Mouse (Mus musculus) intestine, embryonic 14.5 days (tissue): ENCODE data around the gene Kazald1. TPM values are rescaled to one million over a fixed set of nuclear protein-coding genes. Genes with fewer than 3 reads are reported as not detected.
A peak's percentile ranks its signal among the peaks of the same experiment; 100 is the strongest.

Experiments used
- ATAC-seq: fragments of 200-750 bp; cut with Nextera tagmentation; replicated peaks from 2 replicates; pipeline ENCODE4 v1.8.0; 2017; ENCODE audit warnings: low read depth, moderate number of reproducible peaks, moderate TSS enrichment, moderate library complexity; ENCODE audit not compliant: low FRiP score, low TSS enrichment
- DNase-seq: peaks from one replicate; pipeline ENCODE4 v3.0.0-alpha.2; 2018; ENCODE audit warnings: low spot score
- H3K27ac ChIP-seq: fragments of 300-500 bp; sonication (generic); 2 replicates; pipeline ENCODE4 v1.5.1; 2014; ENCODE audit warnings: low read depth, mild to moderate bottlenecking, control low read depth
- H3K27me3 ChIP-seq: fragments of 300-500 bp; sonication (generic); replicated peaks from 2 replicates; pipeline ENCODE4 v1.6.1; 2014; ENCODE audit warnings: low read length, control low read depth; ENCODE audit not compliant: control insufficient read depth, insufficient read depth
- H3K36me3 ChIP-seq: fragments of 300-500 bp; sonication (generic); 2 replicates; pipeline ENCODE4 v1.6.1; 2014; ENCODE audit warnings: low read length, control low read depth; ENCODE audit not compliant: control insufficient read depth, insufficient read depth
- H3K4me1 ChIP-seq: fragments of 300-500 bp; sonication (generic); replicated peaks from 2 replicates; pipeline ENCODE4 v1.6.1; 2014; ENCODE audit warnings: low read length, control low read depth, mixed read lengths; ENCODE audit not compliant: control insufficient read depth, insufficient read depth
- H3K4me2 ChIP-seq: fragments of 300-500 bp; sonication (generic); 2 replicates; pipeline ENCODE4 v1.6.1; 2014; ENCODE audit warnings: low read length
- H3K4me3 ChIP-seq: fragments of 300-500 bp; sonication (generic); 2 replicates; pipeline ENCODE4 v1.5.1; 2014; ENCODE audit warnings: low read depth, low read length, control low read depth, mixed read lengths
- H3K9ac ChIP-seq: fragments of 300-500 bp; sonication (generic); 2 replicates; pipeline ENCODE4 v1.6.1; 2014; ENCODE audit warnings: mild to moderate bottlenecking, low read length
- H3K9me3 ChIP-seq: fragments of 300-500 bp; sonication (generic); 2 replicates; pipeline ENCODE4 v1.6.1; 2016; ENCODE audit warnings: low read length, control low read depth; ENCODE audit not compliant: control insufficient read depth
- WGBS: fragments of 180-500 bp; shearing (Covaris S2); extraction: QIAGEN DNeasy Blood & Tissue Kit; methylation state at CpG from one replicate; pipeline ENCODE4 v1.1.7; 2014; 5-methylcytosine and 5-hydroxymethylcytosine counted together
- polyA plus RNA-seq: library from polyadenylated mRNA; unstranded; fragments of >200 nt; fragmentation: Nextera tagmentation; extraction: Ambion mirVana; gene quantifications from 2 replicates; pipeline ENCODE4 v1.2.1, GENCODE M21; 2014

Gene Kazald1
- polyA plus RNA-seq, 1 experiment from 2014 or later = 1.8 TPM

DNA sequence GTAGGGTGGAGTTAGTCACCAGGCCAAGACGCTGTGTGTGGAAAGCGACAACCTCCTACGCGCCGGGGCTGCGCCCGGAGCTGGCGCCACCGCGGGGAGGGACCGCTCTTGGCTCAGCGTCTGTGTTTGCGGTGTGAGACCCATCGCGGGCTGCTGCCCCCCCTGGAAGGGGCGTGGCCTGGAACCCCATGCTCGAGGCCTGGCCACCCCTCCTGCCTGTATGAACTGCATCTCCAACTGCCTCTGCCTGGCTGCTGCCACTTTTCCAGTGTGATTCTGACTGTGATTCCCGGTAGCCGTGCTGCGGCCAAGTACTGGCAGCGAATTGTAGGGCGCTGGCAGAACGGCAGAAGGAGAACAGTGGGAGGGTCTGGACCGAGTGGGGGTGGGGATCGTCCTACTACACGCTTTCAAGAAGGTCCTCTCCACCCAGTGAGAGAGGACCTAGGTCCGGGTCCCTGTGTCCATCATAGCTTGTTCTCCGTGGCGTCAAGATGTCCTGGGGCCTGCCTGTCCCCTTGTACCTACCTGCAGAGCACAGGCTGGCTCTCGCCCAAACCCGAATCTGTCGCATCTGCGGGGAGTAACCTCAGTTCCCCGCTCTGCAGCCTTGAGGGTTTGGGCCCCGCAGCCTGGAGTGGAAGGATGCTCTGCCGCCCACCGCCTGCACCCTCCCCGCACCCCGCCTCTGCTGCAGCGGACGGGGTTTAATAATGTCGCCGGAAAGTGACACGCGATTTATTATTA lies 4.9 kb downstream of the Kazald1 start:
- Histone ChIP-seq H3K4me1 (peaks cover 42% of the 10 kb centered on the region), H3K9me3 (no peaks in the 10 kb centered on the region), H3K4me2 (peak overlapping the region; percentile 48), H3K36me3 (no peaks in the 10 kb centered on the region), H3K4me3 (peak overlapping the region; percentile 21), H3K27me3 (peaks cover 68% of the 10 kb centered on the region), H3K27ac (no peak overlapping the region), H3K9ac (no peak overlapping the region)
- ATAC-seq (no peak), DNase-seq (peak; percentile 72)
- WGBS = 1% methylated on average over 45 of the region's 45 CpGs

DNA sequence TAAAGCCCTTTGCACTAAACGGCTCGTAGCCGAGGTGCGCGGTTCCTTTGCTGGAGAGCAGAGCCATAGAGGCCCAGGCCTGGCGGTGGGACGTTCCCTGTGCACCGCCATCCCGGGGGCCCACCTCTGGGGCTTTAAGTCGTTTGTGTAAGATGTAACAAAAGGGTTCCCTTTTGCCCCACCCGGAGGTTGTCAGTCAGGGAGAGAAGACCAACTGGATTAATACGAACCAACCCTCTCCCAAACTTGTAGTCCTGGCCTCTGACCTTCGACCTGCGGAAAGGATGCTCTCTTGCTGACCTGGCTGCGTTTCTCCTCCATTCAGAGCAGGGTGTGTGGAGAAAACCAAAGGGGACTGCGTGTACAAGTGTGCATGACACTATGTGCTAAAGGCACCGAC lies 5.7 kb downstream of the Kazald1 start:
- no peak overlapping the region for H3K9ac ChIP-seq
- peaks cover 38% of the 10 kb centered on the region for H3K4me1 ChIP-seq
- WGBS = 2% methylated on average over 17 of the region's 17 CpGs

DNA sequence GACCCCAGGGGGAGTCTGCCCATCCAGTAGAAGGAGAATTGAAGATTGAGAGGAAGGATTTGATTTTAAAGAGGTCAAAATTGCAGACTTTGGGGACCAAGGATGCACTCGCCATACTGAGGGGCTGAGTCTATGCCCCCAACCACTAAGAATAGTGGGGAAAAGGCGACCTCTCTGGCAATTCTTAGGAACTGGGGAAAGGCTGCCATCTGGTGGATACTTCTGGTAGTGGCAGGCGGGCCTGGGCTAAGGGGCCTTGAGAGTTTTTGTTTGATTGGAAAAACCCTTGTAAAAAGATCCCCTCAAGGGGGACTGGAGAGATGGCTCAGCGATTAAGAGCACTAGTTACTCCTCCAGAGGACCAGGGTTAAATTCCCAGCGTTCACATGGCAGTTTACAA lies 6.2 kb downstream of the Kazald1 start:
- peaks cover 33% of the 10 kb centered on the region for H3K4me1 ChIP-seq
- H3K4me3 ChIP-seq = no peak overlapping the region
- H3K36me3 ChIP-seq = no peaks in the 10 kb centered on the region
- peak; percentile 94 for DNase-seq
- peaks cover 70% of the 10 kb centered on the region for H3K27me3 ChIP-seq
- H3K9ac ChIP-seq = no peak overlapping the region
- no peak overlapping the region for H3K27ac ChIP-seq
- no peaks in the 10 kb centered on the region for H3K9me3 ChIP-seq
- no peak for ATAC-seq
- peak overlapping the region; percentile 20; the same call in 1 of the 2 replicates for H3K4me2 ChIP-seq
- under 1% methylated on average over 5 of the region's 5 CpGs for WGBS

More for the DNA sequence above, 5.7 kb downstream of the Kazald1 start:
- Histone ChIP-seq H3K27me3 (peaks cover 70% of the 10 kb centered on the region), H3K4me2 (peak overlapping the region; percentile 48), H3K27ac (no peak overlapping the region), H3K9me3 (no peaks in the 10 kb centered on the region), H3K36me3 (no peaks in the 10 kb centered on the region), H3K4me3 (peak overlapping the region; percentile 21)
- no peak for ATAC-seq
- DNase-seq = no peak

DNA sequence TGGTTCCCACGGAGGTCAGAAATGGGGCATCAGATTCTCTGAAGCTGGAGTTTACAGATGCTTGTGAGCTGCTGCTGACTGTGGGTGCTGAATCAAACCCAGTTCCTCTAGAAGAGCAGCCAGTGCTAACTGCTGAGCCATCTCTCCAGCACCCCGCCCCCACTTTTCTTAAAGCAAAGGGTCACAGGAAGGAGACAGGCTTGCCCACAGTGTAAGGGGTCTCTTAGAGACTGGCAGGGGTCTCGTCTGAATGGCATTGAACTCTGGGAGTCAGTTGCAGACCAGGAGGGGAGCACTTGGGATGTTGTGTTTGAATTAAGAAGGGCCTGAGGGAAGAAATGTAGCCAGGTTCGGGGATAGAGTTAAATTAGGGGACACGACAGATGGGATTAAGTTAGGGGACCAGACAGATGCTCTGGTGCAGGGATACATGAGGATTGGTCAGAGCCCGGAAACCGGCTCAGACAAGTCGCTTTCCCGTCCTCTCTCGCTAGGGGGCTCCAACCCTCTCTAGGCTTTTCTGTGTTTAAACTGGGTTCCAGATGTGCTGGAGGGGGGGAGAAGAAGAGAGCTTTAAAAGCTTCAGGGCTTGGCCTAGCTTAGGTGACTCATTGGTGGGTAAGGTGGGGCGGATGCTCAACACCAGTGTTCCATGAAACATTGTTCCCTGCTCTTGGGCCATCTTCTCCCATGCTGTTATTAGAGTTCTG lies 7.0 kb downstream of the Kazald1 start:
- no peaks in the 10 kb centered on the region for H3K36me3 ChIP-seq
- H3K9ac ChIP-seq = no peak overlapping the region
- no peak for ATAC-seq
- peak; percentile 77 for DNase-seq
- WGBS = 24% methylated on average over 11 of the region's 11 CpGs
- no peak overlapping the region for H3K4me3 ChIP-seq
- no peaks in the 10 kb centered on the region for H3K9me3 ChIP-seq
- H3K27me3 ChIP-seq = peaks cover 70% of the 10 kb centered on the region
- no peak overlapping the region for H3K4me2 ChIP-seq
- H3K27ac ChIP-seq = no peak overlapping the region
- peaks cover 25% of the 10 kb centered on the region for H3K4me1 ChIP-seq

DNA sequence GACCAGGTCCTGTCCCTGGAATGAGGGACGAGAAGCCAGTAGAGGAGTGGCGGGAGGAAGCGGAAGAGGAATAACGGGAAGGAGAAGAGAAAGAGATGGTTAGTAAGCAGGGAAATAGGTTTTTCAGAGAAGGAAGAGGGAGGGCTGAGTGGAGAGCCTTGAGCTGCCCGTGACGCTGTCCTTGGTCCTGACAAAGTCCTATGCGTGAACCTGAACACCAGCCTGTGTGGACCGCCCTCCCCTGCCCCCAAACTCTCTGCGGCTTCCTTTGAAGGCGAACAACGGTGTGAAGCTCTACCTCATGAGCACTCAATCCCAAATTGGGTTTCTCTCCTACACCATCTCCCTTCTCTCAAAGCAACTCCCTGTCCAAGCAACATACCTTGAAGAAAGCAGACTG lies 22.8 kb downstream of the Kazald1 start:
- Histone ChIP-seq H3K9ac (no peak overlapping the region), H3K4me3 (no peak overlapping the region), H3K27me3 (peaks cover 27% of the 10 kb centered on the region), H3K4me2 (no peak overlapping the region), H3K9me3 (no peaks in the 10 kb centered on the region), H3K4me1 (no peaks in the 10 kb centered on the region), H3K36me3 (no peaks in the 10 kb centered on the region), H3K27ac (no peak overlapping the region)
- WGBS = 19% methylated on average over 11 of the region's 11 CpGs
- DNase-seq (peak; percentile 89), ATAC-seq (no peak)

DNA sequence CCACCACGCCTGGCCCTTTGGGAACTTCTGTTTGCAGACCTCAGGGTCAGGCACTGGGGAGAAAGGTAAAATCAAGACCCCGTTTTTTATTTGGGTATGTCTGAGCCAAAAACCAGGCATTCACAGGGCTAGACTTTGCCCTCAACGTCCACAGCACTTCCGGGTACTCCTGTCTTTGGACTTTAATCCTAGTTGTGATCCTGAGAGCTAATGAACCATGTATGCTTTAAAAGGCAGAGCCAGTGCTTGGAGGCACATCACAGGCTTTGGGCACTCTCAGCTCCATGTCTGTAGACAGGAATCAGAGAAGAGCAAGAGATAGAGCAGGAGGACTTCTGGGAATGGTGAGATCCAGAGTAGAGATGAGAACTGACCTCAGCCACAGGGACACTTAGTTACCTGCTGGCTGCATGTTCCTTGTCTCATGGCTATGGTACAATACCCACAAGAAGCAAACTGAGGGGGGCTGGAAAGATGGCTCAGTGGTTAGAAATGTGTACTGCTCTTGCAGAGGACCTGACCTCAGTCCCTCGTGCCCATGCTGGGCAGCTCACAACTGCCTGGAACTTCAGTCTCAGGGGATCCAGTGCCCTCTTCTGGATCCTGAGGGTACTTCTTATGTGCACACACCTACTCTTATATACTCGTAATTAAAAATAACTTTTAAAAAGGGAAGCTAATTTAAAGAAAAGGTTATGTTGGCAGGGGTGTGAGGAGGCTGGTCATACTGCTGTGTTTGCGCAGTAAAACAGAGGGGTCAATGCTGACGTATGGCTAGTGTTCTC lies 25.6 kb downstream of the Kazald1 start:
- no peak overlapping the region for H3K4me3 ChIP-seq
- peaks cover 54% of the 10 kb centered on the region for H3K27me3 ChIP-seq
- H3K4me1 ChIP-seq = no peaks in the 10 kb centered on the region
- H3K9me3 ChIP-seq = no peaks in the 10 kb centered on the region
- no peak overlapping the region for H3K9ac ChIP-seq
- 73% methylated on average over 8 of the region's 8 CpGs for WGBS
- ATAC-seq = no peak
- no peaks in the 10 kb centered on the region for H3K36me3 ChIP-seq
- DNase-seq = no peak
- H3K4me2 ChIP-seq = no peak overlapping the region
- H3K27ac ChIP-seq = no peak overlapping the region

DNA sequence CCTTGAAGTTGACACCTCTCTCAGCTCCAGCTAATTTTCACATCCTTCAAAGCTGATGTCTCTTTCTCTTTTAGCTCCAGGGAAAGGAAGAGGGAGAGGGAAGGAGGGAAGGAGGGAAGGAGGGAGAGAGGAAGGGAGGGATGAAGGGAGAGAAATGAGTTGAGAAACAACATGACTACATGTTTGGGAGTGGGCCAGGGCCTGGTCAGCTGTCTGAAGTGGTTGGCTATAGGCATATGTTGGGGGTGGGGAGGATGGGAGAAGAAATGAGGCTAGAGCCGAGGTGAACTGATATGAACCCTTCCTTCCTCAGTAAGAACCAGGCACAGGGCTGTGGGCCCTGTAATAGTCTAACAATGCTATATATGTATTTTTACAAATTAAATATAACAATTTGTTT lies 30.6 kb downstream of the Kazald1 start:
- no peak overlapping the region for H3K9ac ChIP-seq
- no peak overlapping the region for H3K27ac ChIP-seq
- no peaks in the 10 kb centered on the region for H3K36me3 ChIP-seq
- H3K4me1 ChIP-seq = no peaks in the 10 kb centered on the region
- H3K27me3 ChIP-seq = peaks cover 55% of the 10 kb centered on the region
- ATAC-seq (no peak), DNase-seq (no peak)
- H3K4me2 ChIP-seq = no peak overlapping the region
- no peak overlapping the region for H3K4me3 ChIP-seq
- WGBS = 44% methylated on average over 1 of the region's 1 CpGs
- H3K9me3 ChIP-seq = no peaks in the 10 kb centered on the region

DNA sequence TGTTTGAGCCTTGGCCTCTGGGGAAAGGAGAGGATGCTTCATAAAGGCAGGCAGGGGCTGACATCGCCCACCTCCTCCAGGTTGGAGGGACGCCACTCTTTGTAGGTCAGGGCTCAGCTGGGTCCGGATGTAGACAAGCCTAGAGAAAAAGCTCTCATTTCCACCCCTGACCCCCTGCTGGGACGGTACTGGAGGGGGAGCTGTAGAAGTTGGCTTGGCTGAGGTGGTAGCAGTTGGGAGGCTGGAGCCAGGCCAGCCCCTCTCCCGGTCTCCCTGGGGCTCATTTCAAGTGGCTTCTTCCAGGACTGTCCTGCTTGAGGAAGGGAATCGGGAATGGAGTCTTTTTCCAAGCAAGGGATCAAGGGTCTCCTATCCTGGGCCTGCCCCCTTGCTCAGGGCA lies 31.6 kb downstream of the Kazald1 start:
- ATAC-seq = no peak

More for the DNA sequence above, 31.6 kb downstream of the Kazald1 start:
- Histone ChIP-seq H3K4me3 (no peak overlapping the region), H3K9ac (no peak overlapping the region), H3K4me1 (no peaks in the 10 kb centered on the region), H3K27ac (no peak overlapping the region), H3K27me3 (peaks cover 44% of the 10 kb centered on the region), H3K4me2 (no peak overlapping the region), H3K9me3 (no peaks in the 10 kb centered on the region), H3K36me3 (no peaks in the 10 kb centered on the region)
- no peak for DNase-seq
- WGBS = 31% methylated on average over 6 of the region's 6 CpGs
